Mouse (Mus musculus) heart, embryonic 11.5 days (tissue): ENCODE measurements around the gene Gorab. TPM values are rescaled to one million over a fixed set of nuclear protein-coding genes. Genes with fewer than 3 reads are reported as not detected.

Source experiments
- ATAC-seq: fragments of 200-750 bp; cut with Nextera tagmentation; replicated peaks from 2 replicates; pipeline ENCODE4 v1.8.0; 2017; ENCODE audit warnings: moderate library complexity; ENCODE audit not compliant: insufficient number of reproducible peaks, low FRiP score, low TSS enrichment
- H3K27ac ChIP-seq: fragments of 300-500 bp; sonication (generic); 2 replicates; pipeline ENCODE4 v1.5.1; 2014; ENCODE audit warnings: mild to moderate bottlenecking, low read depth, low read length
- H3K27me3 ChIP-seq: fragments of 300-500 bp; sonication (generic); 2 replicates; pipeline ENCODE4 v1.6.1; 2014; ENCODE audit warnings: mild to moderate bottlenecking, low read length, mixed read lengths; ENCODE audit not compliant: control insufficient read depth, insufficient read depth
- H3K36me3 ChIP-seq: fragments of 300-500 bp; sonication (generic); 2 replicates; pipeline ENCODE4 v1.6.1; 2014; ENCODE audit warnings: mild to moderate bottlenecking, low read length, moderate library complexity, mixed read lengths; ENCODE audit not compliant: control insufficient read depth, insufficient read depth
- H3K4me1 ChIP-seq: fragments of 300-500 bp; sonication (generic); 2 replicates; pipeline ENCODE4 v1.6.1; 2014; ENCODE audit warnings: low read length; ENCODE audit not compliant: control insufficient read depth, insufficient read depth
- H3K4me2 ChIP-seq: fragments of 300-500 bp; sonication (generic); 2 replicates; pipeline ENCODE4 v1.6.1; 2014; ENCODE audit warnings: mild to moderate bottlenecking, moderate library complexity
- H3K4me3 ChIP-seq: fragments of 300-500 bp; sonication (generic); 2 replicates; pipeline ENCODE4 v1.5.1; 2014; ENCODE audit warnings: low read depth, low read length
- H3K9ac ChIP-seq: fragments of 300-500 bp; sonication (generic); 2 replicates; pipeline ENCODE4 v1.6.1; 2014; ENCODE audit warnings: mild to moderate bottlenecking, low read depth, low read length, moderate library complexity
- H3K9me3 ChIP-seq: fragments of 300-500 bp; sonication (generic); replicated peaks from 2 replicates; pipeline ENCODE4 v1.6.1; 2016; ENCODE audit warnings: low read length; ENCODE audit not compliant: control insufficient read depth
- WGBS: fragments of 180-500 bp; shearing (Covaris S2); extraction: QIAGEN DNeasy Blood & Tissue Kit; methylation state at CpG from one replicate; pipeline ENCODE4 v1.1.7; 2014; ENCODE audit not compliant: insufficient replicate concordance; 5-methylcytosine and 5-hydroxymethylcytosine counted together
- polyA plus RNA-seq: library from polyadenylated mRNA; unstranded; fragments of >200 nt; fragmentation: Nextera tagmentation; extraction: Ambion mirVana; gene quantifications from 2 replicates; pipeline ENCODE4 v1.2.1, GENCODE M21; 2014

The Gorab gene
- polyA plus RNA-seq, 1 experiment from 2014 or later = 10.8 TPM

- Histone ChIP-seq H3K4me1 (no peaks in the 10 kb centered on the region), H3K27ac (no peak overlapping the region), H3K4me3 (no peak overlapping the region), H3K4me2 (no peak overlapping the region), H3K9ac (no peak overlapping the region), H3K27me3 (no peaks in the 10 kb centered on the region), H3K36me3 (peaks cover 11% of the 10 kb centered on the region), H3K9me3 (no peaks in the 10 kb centered on the region)
- WGBS = 85% methylated on average over 9 of the region's 9 CpGs
- ATAC-seq = no peak
Observed at GRCm38 (mm10) chr1:163386196-163386595, 17.3 kb downstream of the Gorab start.

GRCm38 (mm10) chr1:163383442-163384027 lies 19.9 kb downstream of the Gorab start:
- H3K4me3 ChIP-seq = no peak overlapping the region
- no peak overlapping the region for H3K27ac ChIP-seq
- H3K9ac ChIP-seq = no peak overlapping the region
- H3K4me2 ChIP-seq = no peak overlapping the region
- no peaks in the 10 kb centered on the region for H3K9me3 ChIP-seq
- peaks cover 11% of the 10 kb centered on the region for H3K36me3 ChIP-seq
- no peaks in the 10 kb centered on the region for H3K4me1 ChIP-seq
- no peaks in the 10 kb centered on the region for H3K27me3 ChIP-seq
- WGBS = 63% methylated on average over 5 of the region's 5 CpGs
- no peak for ATAC-seq

- Histone ChIP-seq H3K4me3 (no peak overlapping the region), H3K4me2 (no peak overlapping the region), H3K4me1 (no peaks in the 10 kb centered on the region), H3K27ac (no peak overlapping the region), H3K36me3 (peaks cover 8% of the 10 kb centered on the region), H3K27me3 (no peaks in the 10 kb centered on the region), H3K9me3 (no peaks in the 10 kb centered on the region), H3K9ac (no peak overlapping the region)
- 87% methylated on average over 10 of the region's 10 CpGs for WGBS
- no peak for ATAC-seq
Observed at GRCm38 (mm10) chr1:163382048-163382719, 21.3 kb downstream of the Gorab start.

- Histone ChIP-seq H3K9ac (no peak overlapping the region), H3K4me1 (no peaks in the 10 kb centered on the region), H3K36me3 (peaks cover 2% of the 10 kb centered on the region), H3K4me2 (no peak overlapping the region), H3K4me3 (no peak overlapping the region), H3K9me3 (no peaks in the 10 kb centered on the region), H3K27me3 (no peaks in the 10 kb centered on the region), H3K27ac (no peak overlapping the region)
- WGBS = 43% methylated on average over 1 of the region's 1 CpGs
- no peak for ATAC-seq
Observed at GRCm38 (mm10) chr1:163380591-163380990, 22.9 kb downstream of the Gorab start.

- H3K9ac ChIP-seq = no peak overlapping the region
- H3K4me3 ChIP-seq = no peak overlapping the region
- H3K4me1 ChIP-seq = no peaks in the 10 kb centered on the region
- H3K9me3 ChIP-seq = no peaks in the 10 kb centered on the region
- ATAC-seq = no peak
- H3K4me2 ChIP-seq = no peak overlapping the region
- H3K27me3 ChIP-seq = no peaks in the 10 kb centered on the region
- no peaks in the 10 kb centered on the region; the same call in 1 of the 2 replicates for H3K36me3 ChIP-seq
- no peak overlapping the region for H3K27ac ChIP-seq
- WGBS = 52% methylated on average over 4 of the region's 4 CpGs
Observed at GRCm38 (mm10) chr1:163380072-163380471, 23.4 kb downstream of the Gorab start.

GRCm38 (mm10) chr1:163377924-163378323 lies 25.5 kb downstream of the Gorab start:
- Histone ChIP-seq H3K4me2 (no peak overlapping the region), H3K27ac (no peak overlapping the region)

GRCm38 (mm10) chr1:163376818-163377581 lies 26.5 kb downstream of the Gorab start:
- 70% methylated on average over 6 of the region's 6 CpGs for WGBS
- H3K4me1 ChIP-seq = no peaks in the 10 kb centered on the region
- H3K9ac ChIP-seq = no peak overlapping the region
- ATAC-seq = no peak
- no peaks in the 10 kb centered on the region for H3K9me3 ChIP-seq
- no peaks in the 10 kb centered on the region for H3K27me3 ChIP-seq
- no peaks in the 10 kb centered on the region for H3K36me3 ChIP-seq
- no peak overlapping the region for H3K27ac ChIP-seq
- no peak overlapping the region for H3K4me3 ChIP-seq
- no peak overlapping the region for H3K4me2 ChIP-seq

More at GRCm38 (mm10) chr1:163377924-163378323, 25.5 kb downstream of the Gorab start:
- H3K9ac ChIP-seq = no peak overlapping the region
- H3K4me3 ChIP-seq = no peak overlapping the region
- ATAC-seq = no peak
- no peaks in the 10 kb centered on the region for H3K4me1 ChIP-seq
- no peaks in the 10 kb centered on the region for H3K27me3 ChIP-seq
- 58% methylated on average over 6 of the region's 6 CpGs for WGBS
- no peaks in the 10 kb centered on the region for H3K9me3 ChIP-seq
- no peaks in the 10 kb centered on the region for H3K36me3 ChIP-seq

GRCm38 (mm10) chr1:163374455-163374854 lies 29.0 kb downstream of the Gorab start:
- Histone ChIP-seq H3K36me3 (no peaks in the 10 kb centered on the region), H3K4me1 (no peaks in the 10 kb centered on the region), H3K9me3 (no peaks in the 10 kb centered on the region), H3K27me3 (no peaks in the 10 kb centered on the region), H3K9ac (no peak overlapping the region), H3K27ac (no peak overlapping the region), H3K4me2 (no peak overlapping the region), H3K4me3 (no peak overlapping the region)
- WGBS = 67% methylated on average over 5 of the region's 5 CpGs
- ATAC-seq = no peak
